Mouse (Mus musculus) kidney, postnatal 10 days (tissue): ENCODE results near the gene Kl.

Source experiments
- DNase-seq: peaks from one replicate; pipeline ENCODE4 v3.0.0; 2021; ENCODE audit warnings: mixed read lengths

Gene Kl

DNA sequence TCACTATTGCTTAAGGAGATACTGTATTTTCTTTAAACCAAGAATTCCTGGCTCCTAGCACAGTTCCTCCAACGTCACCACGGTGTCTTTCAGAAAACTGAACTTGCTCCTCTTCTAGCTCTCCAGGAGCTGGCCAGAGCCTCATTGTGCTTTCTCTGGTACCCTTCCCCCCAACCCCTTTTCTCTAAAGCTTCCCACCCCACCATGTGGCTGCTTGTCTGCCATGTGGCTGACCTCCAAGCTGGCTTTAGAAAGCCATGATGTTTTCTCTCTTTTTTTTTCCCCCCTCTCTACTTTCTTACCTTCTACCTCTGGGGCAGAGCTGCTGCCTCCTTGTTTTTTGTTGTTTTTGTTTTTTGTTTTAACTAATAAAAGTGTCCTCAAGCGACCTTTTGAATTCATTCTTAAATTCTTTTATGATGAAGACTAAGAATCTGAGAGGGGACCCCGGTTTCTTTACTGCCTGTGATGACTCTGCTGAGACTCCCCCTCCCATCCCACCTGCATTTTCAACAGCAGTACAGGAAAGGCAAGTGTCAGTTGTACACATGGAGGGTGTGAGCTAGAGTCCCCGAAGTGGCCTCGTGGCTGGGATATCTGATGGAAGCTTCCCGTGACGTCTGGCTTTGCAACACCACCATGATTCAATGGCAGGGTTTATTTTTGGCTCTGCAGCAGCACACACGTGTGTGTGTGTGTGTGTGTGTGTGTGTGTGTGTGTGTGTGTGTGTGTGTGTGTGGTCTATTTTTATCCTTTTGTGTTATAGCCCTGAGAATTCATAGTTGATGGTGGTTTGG, 82.5 kb downstream of the Kl start:
- no peak for DNase-seq

DNA sequence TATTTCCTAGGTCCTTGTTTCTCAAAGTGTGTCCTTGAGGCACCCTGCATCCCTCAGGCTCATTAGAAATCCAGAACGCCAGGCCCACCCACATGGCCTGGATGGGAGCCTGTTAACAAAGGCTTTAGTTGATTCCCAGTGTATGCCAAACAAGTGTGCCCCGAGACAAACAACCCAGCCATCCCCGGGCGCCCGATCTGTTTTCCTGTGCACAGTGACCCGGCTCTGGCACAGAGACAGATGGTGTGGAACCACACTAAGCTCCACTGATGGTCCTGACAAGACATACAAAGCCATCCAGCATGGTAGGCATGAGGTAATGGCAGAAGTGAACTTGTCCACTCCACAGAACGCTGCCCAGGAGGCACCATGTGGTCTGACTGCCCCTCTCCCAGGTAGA, 85.5 kb downstream of the Kl start:
- DNase-seq, result no peak

DNA sequence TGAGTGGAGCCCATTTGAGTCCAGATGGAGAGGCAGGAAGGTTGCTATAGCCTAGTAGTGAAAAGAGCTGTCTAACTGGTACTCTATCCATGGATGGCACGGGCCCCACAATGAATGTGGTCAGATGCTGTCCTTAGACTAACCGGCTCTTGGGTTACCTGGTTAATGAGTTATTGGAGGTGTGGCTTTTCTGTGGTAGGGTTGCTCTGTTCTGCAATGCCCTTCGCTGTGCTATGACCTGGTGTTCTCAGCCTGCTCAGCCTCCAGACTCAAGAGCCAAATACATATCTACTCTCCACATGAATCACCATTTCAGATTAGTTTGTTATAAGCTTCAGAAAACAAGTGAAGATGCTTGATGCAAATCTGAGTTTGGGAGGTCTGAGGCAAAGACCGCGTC, 90.5 kb downstream of the Kl start:
- DNase-seq, result no peak
